Mouse (Mus musculus) intestine, embryonic 16.5 days (tissue): Measurements from ENCODE around the gene Galnt2. TPM values are rescaled to one million over a fixed set of nuclear protein-coding genes. Genes with fewer than 3 reads are reported as not detected.

ENCODE experiments used
- ATAC-seq: fragments of 200-750 bp; cut with Nextera tagmentation; 2 replicates; pipeline ENCODE4 v1.8.0; 2017; ENCODE audit warnings: moderate TSS enrichment, moderate library complexity
- H3K27ac ChIP-seq: fragments of 300-500 bp; sonication (generic); 2 replicates; pipeline ENCODE4 v1.5.1; 2014; ENCODE audit warnings: mild to moderate bottlenecking, low read length
- H3K27me3 ChIP-seq: fragments of 300-500 bp; sonication (generic); replicated peaks from 2 replicates; pipeline ENCODE4 v1.6.1; 2014; ENCODE audit warnings: low read length, control low read depth, mixed read lengths; ENCODE audit not compliant: control insufficient read depth, insufficient read depth
- H3K36me3 ChIP-seq: fragments of 300-500 bp; sonication (generic); 2 replicates; pipeline ENCODE4 v1.6.1; 2014; ENCODE audit warnings: low read length, control low read depth; ENCODE audit not compliant: control insufficient read depth, insufficient read depth
- H3K4me1 ChIP-seq: fragments of 300-500 bp; sonication (generic); 2 replicates; pipeline ENCODE4 v1.6.1; 2014; ENCODE audit warnings: low read length, control low read depth, mixed read lengths; ENCODE audit not compliant: control insufficient read depth, insufficient read depth
- H3K4me2 ChIP-seq: fragments of 300-500 bp; sonication (generic); 2 replicates; pipeline ENCODE4 v1.6.1; 2014; ENCODE audit warnings: low read depth, low read length, control low read depth
- H3K4me3 ChIP-seq: fragments of 300-500 bp; sonication (generic); 2 replicates; pipeline ENCODE4 v1.5.1; 2014; ENCODE audit warnings: mild to moderate bottlenecking, low read length
- H3K9ac ChIP-seq: fragments of 300-500 bp; sonication (generic); 2 replicates; pipeline ENCODE4 v1.6.1; 2014; ENCODE audit warnings: low read depth, low read length
- H3K9me3 ChIP-seq: fragments of 300-500 bp; sonication (generic); 2 replicates; pipeline ENCODE4 v1.6.1; 2016; ENCODE audit warnings: low read length, control low read depth; ENCODE audit not compliant: control insufficient read depth
- WGBS: fragments of 180-500 bp; shearing (Covaris S2); extraction: QIAGEN DNeasy Blood & Tissue Kit; methylation state at CpG from one replicate; pipeline ENCODE4 v1.1.7; 2014; 5-methylcytosine and 5-hydroxymethylcytosine counted together
- polyA plus RNA-seq: library from polyadenylated mRNA; unstranded; fragments of >200 nt; fragmentation: Nextera tagmentation; extraction: Ambion mirVana; gene quantifications from 2 replicates; pipeline ENCODE4 v1.2.1, GENCODE M21; 2015

Galnt2 gene
- polyA plus RNA-seq, 1 experiment from 2014 or later = 35.9 TPM

DNA sequence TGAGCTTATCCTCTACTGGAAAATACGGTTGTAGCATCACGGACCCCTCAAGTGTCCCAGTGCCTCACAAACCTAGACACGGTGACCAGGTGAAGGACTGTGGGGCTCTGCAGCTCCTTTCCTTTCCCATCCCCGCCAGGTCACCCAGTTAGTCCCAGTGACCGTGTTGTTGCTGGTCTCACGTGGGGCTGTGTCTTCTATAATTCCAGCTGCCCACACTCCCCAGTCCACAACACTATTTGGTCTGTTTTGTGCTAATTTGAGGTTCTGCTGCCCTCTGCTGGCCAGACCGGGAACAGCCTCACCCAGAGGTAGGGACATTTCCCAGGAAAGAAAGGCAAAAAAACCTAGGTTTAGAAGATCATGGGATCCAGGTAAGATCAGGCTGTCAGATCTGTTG is 118.5 kb downstream of the Galnt2 start:
- Histone ChIP-seq H3K9ac (no peak overlapping the region), H3K4me3 (no peak overlapping the region), H3K27ac (no peak overlapping the region), H3K4me2 (no peak overlapping the region), H3K36me3 (no peaks in the 10 kb centered on the region), H3K27me3 (no peaks in the 10 kb centered on the region), H3K4me1 (peaks cover 3% of the 10 kb centered on the region), H3K9me3 (no peaks in the 10 kb centered on the region)
- ATAC-seq = peak; percentile 39; the same call in 1 of the 2 replicates
- 39% methylated on average over 7 of the region's 7 CpGs for WGBS

DNA sequence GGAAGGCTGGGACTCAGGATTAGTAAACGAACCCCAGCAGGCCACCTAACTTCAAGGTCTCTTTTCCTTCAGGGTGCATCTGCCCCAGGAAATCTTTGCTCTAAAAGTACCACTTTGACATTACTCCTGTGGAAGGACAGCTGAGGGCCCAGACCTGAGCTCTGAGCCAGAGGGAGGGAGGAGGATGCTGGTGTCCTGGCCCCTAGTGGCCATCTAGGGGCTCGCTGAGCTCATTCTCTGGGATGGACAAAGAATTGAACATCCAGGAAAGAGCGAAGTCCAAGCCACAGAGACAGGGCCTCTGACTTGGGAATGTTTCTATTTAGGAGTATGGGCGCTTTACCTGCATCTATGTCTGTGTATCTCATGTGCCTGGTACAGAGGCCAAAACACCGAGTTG is 120.4 kb downstream of the Galnt2 start:
- H3K4me1 ChIP-seq = no peaks in the 10 kb centered on the region
- no peak overlapping the region for H3K4me3 ChIP-seq
- no peak for ATAC-seq
- no peak overlapping the region for H3K27ac ChIP-seq
- 62% methylated on average over 5 of the region's 5 CpGs for WGBS
- no peaks in the 10 kb centered on the region for H3K36me3 ChIP-seq
- H3K27me3 ChIP-seq = no peaks in the 10 kb centered on the region
- H3K9ac ChIP-seq = no peak overlapping the region
- H3K4me2 ChIP-seq = no peak overlapping the region
- H3K9me3 ChIP-seq = no peaks in the 10 kb centered on the region

DNA sequence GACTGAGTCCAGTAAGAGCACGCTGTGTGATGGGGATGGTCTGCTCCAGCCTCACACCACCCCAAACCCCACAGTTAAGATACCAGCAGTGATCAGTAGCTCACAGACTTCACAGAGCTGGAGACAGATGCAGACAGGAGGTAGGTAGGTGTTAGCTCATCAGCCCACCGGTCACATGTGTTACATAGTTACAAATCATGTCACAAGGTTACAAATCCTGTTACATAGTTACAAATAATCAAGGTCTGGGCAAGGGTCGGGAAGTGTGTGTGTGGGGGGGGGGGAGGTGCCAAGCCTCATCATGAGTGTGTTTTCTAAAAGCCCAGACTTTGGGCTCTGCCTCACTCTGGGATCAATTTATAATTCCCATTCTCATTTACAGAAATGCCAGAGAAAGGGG is 129.7 kb downstream of the Galnt2 start:
- no peaks in the 10 kb centered on the region for H3K36me3 ChIP-seq
- 67% methylated on average over 3 of the region's 3 CpGs for whole genome bisulfite sequencing
- ATAC-seq = no peak
- H3K4me1 ChIP-seq = no peaks in the 10 kb centered on the region
- no peaks in the 10 kb centered on the region for H3K9me3 ChIP-seq
- no peak overlapping the region for H3K9ac ChIP-seq
- no peak overlapping the region for H3K4me2 ChIP-seq
- H3K27ac ChIP-seq = no peak overlapping the region
- H3K4me3 ChIP-seq = no peak overlapping the region
- H3K27me3 ChIP-seq = no peaks in the 10 kb centered on the region

DNA sequence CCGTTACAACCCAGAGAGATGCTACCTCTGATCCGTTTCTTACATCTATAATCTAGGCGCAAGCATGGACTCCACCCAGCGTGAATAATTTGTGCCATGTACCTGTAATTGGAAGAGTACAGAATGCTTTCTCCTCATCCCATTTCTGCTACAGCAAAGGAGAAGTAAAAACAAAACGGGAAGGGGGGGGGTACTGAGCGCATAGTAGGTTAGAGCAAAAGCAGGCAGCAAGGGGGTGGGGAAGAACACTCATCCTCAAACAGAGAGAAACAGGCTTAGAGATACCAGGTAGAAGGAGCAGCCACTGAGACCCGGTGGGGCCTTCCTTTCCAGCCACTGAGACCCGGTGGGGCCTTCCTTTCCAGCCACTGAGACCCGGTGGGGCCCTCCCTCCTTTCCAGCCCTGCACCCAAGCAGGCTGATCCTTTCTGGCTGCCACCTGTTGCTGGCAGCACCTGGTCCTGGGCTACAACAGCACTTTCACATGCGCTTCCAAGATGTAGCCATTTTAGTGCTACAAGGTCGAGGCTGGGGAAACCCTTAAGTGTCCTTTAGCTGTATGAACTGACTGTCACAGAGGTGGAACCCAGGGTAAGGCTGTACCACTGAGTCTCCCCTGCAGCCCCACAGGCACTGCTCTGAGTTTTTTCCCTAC is 130.7 kb downstream of the Galnt2 start:
- H3K9ac ChIP-seq = no peak overlapping the region
- H3K4me3 ChIP-seq = no peak overlapping the region
- H3K27me3 ChIP-seq = no peaks in the 10 kb centered on the region
- ATAC-seq = no peak
- H3K27ac ChIP-seq = no peak overlapping the region
- no peaks in the 10 kb centered on the region for H3K9me3 ChIP-seq
- 72% methylated on average over 11 of the region's 11 CpGs for WGBS
- no peak overlapping the region for H3K4me2 ChIP-seq
- H3K36me3 ChIP-seq = no peaks in the 10 kb centered on the region
- H3K4me1 ChIP-seq = no peaks in the 10 kb centered on the region

DNA sequence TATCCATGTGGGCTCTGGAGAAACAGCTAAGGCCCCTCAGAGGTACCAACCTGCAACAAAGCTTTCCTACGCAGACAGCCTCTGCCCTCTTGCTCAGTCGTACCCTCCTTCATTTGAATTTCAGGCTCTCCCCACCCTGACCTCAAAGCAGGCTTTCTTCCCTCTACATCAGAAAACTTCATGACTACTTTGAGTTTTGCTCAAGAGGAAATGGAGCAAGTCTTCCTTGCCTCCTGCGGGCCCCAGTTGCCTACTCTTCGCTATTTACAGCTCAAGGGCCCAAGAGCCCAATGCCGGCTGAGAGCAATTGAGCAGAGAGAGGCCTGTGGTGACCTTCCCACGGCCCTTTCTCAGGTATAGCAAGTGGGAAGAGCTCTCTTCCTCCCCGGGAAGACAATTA is 131.4 kb downstream of the Galnt2 start:
- no peak overlapping the region for H3K4me2 ChIP-seq
- no peaks in the 10 kb centered on the region for H3K4me1 ChIP-seq
- H3K27ac ChIP-seq = no peak overlapping the region
- H3K27me3 ChIP-seq = no peaks in the 10 kb centered on the region
- no peaks in the 10 kb centered on the region for H3K36me3 ChIP-seq
- no peak for ATAC-seq
- WGBS = 80% methylated on average over 7 of the region's 7 CpGs
- H3K9me3 ChIP-seq = no peaks in the 10 kb centered on the region
- H3K9ac ChIP-seq = no peak overlapping the region
- H3K4me3 ChIP-seq = no peak overlapping the region

DNA sequence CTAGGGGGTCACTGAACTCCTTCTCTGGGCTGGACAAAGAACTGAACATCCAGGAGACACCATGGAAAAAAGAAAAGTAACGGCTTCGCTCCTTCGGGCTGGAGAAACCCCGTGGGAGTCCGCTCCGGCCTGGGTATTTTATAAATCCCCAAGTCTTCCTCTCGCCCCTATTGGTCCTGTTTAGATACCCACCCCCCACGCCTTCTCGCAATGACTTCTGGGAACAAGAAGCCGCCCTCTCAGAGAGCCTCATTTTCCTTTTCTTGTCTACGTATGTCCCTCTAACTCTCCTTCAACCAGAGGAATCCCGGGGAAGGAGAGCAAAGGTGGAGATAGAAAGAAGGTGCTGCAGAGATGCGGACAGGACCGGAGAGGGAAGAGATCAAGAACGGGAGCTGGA is 132.1 kb downstream of the Galnt2 start:
- Histone ChIP-seq H3K27me3 (no peaks in the 10 kb centered on the region), H3K36me3 (no peaks in the 10 kb centered on the region), H3K9ac (no peak overlapping the region), H3K4me2 (no peak overlapping the region), H3K4me1 (no peaks in the 10 kb centered on the region), H3K27ac (no peak overlapping the region), H3K9me3 (no peaks in the 10 kb centered on the region), H3K4me3 (no peak overlapping the region)
- no peak for ATAC-seq
- 90% methylated on average over 15 of the region's 15 CpGs for WGBS

DNA sequence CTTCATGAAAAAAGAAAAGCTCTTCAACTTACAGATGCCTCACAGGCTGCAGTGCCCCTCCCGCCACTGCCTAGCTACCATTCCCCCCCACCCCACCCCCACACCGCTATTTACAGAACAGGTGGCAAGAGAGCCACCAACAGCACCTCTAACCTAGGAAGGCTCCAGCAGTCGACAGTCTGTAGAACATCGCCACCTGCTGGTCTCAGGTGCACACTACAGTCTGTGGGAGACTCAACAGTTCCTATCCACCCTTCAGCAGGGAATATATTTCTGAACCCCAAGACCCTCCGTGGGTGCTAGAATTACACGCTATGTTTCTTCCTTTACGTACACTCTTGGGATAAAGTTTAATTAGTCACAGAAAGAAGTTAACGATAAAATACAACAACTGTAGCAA is 137.0 kb downstream of the Galnt2 start:
- Histone ChIP-seq H3K4me1 (no peaks in the 10 kb centered on the region), H3K27me3 (no peaks in the 10 kb centered on the region), H3K36me3 (no peaks in the 10 kb centered on the region), H3K4me2 (no peak overlapping the region), H3K27ac (no peak overlapping the region), H3K9ac (no peak overlapping the region), H3K4me3 (no peak overlapping the region), H3K9me3 (no peaks in the 10 kb centered on the region)
- WGBS = 19% methylated on average over 8 of the region's 8 CpGs
- ATAC-seq = 0 out of 2 replicates have a peak, but pooled peaks have one; percentile 38

DNA sequence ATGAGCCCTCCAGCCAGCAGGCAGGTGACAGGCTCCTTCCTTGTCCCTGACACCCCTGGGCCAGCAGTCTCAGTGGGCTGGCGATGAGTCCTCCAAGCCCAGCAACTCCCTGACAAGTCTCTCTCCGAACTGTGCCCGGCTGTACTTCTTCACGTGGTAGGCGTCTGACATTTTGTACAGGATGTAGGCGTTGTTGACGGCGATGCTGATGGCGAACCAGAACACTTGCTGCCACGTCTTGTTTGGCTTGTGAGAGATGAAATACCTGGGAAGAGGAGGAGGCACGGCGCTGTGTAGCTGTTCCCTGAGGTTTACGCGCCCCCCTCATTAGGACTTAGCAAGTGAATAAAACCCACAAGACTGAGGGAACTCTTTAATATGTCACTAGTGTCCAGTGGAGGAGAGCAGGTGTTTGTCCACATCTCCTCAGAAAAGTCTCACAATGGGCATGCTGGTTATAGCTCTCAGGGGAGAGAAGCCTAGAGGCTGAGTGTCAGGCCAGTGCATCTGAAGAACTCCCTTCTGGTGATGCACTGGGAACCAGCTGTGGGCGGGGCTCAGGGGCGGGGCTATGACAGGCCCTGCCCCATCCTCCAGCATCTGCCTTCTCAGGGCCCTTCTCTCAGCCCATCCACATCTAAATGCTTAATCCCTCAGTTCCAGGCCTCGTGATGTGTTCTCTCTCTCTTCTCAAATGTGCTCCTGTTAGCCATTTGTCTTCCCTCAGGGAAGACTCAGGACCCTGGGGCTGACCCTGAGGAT is 139.4 kb downstream of the Galnt2 start:
- no peak for ATAC-seq
- Histone ChIP-seq H3K4me1 (no peaks in the 10 kb centered on the region), H3K36me3 (no peaks in the 10 kb centered on the region), H3K9ac (no peak overlapping the region), H3K27ac (no peak overlapping the region), H3K4me2 (no peak overlapping the region), H3K9me3 (no peaks in the 10 kb centered on the region), H3K4me3 (no peak overlapping the region), H3K27me3 (no peaks in the 10 kb centered on the region)
- 76% methylated on average over 17 of the region's 17 CpGs for WGBS

DNA sequence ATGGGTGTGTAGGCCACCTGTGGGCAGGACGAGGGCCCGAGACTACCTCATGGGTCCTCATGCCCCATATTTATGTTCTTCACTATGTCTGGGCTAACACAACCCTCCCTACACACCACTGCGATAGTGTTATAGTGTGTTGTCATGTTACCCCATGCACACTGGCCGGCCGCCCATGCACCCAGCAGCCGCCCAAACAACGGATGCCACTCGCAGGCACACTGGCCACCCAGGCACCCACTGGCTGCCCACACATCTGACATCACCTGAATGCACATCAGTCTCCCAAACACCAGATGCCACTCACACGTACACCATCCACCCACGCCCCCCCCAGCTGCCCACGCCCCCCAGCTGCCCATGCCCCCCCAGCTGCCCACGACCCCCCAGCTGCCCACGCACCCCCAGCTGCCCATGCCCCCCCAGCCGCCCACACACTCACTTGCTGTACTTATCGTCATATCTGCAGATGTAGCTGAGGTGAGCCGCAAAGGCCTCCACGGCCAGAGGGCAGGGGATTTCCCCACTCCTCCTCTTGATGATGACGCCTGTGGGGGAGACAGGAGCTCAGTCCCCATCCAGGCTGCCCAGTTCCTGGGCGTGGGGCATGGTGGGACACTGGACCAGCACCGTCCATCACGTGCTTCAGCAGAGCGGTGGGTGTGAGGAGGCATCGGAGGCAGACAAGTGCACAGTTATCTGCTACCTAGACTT is 140.4 kb downstream of the Galnt2 start:
- WGBS = 89% methylated on average over 23 of the region's 23 CpGs

More for the DNA sequence above, 140.4 kb downstream of the Galnt2 start:
- no peak for ATAC-seq
- Histone ChIP-seq H3K4me3 (no peak overlapping the region), H3K4me2 (no peak overlapping the region), H3K4me1 (no peaks in the 10 kb centered on the region), H3K27me3 (no peaks in the 10 kb centered on the region), H3K27ac (no peak overlapping the region), H3K9ac (no peak overlapping the region), H3K36me3 (no peaks in the 10 kb centered on the region), H3K9me3 (no peaks in the 10 kb centered on the region)
